Mouse (Mus musculus): ENCODE measurements around the gene Zc3hc1.

DNA sequence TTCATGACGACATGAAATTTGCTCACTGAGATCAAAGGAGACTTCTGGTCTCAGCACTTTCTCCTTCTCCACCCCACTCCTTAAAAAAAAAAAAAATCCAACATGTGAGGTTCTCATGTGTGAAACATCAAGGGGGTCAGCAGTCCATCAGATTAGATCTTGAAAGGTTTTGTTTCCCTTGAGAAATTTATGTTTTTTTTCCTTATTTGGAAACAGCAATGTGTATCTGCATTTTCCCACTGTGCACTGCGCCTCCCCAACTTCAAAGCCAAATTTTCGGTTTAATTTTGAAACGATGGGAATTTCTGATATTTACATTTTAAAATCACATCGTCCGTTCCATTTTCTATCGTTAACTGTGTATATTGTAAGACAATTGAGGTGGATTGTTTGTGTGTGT, 9.9 kb upstream of the Zc3hc1 start:
- no peak for TF ChIP-seq GATA1 (IDR thresholded peaks at IDR 0.05; ENCODE audit: borderline replicate concordance, low read length)
- TF ChIP-seq FLI1 (IDR thresholded peaks at IDR 0.05; ENCODE audit: low read length) = no peak

Data from megakaryocyte, embryonic 14.5 days (primary cell).